Comparison of ENCODE assay signal across 39 mouse cellular contexts in genomic region chr7:106649774-106650173, GRCm38 (mm10). TPM values are rescaled to one million over a fixed set of nuclear protein-coding genes. Genes with fewer than 3 reads are reported as not detected.
"Had no signal": no experiment of that assay in that cellular context is flagged by ENCODE, and none has a peak within 500 bp of the region (broad histone marks: within the 10 kb centered on the region; RNA-seq: fewer than 3 reads in every experiment).

No protein-coding gene starts in this region.

- H3K27me3 ChIP-seq: embryonic facial prominence, embryonic 12.5 days; embryonic facial prominence, embryonic 13.5 days; embryonic facial prominence, embryonic 15.5 days; forebrain, embryonic 12.5 days; forebrain, embryonic 13.5 days; forebrain, embryonic 15.5 days had no signal

- H3K9ac ChIP-seq: embryonic facial prominence, embryonic 12.5 days; embryonic facial prominence, embryonic 13.5 days; embryonic facial prominence, embryonic 15.5 days; forebrain, embryonic 12.5 days; forebrain, embryonic 13.5 days; forebrain, embryonic 15.5 days; forebrain, postnatal 0 days had no signal

- DNase-seq: cerebellum, adult 9-10 months; cerebellum, adult 9-11 months; cerebellum, postnatal 10 days; cerebellum, postnatal 14 days; cerebellum, postnatal 25 days; cerebellum, postnatal 36 days; embryo, embryonic 11 days; forebrain, postnatal 0 days; gastrocnemius, adult 2 months; gastrocnemius, postnatal 10 days; gastrocnemius, postnatal 14 days; gastrocnemius, postnatal 25 days; gastrocnemius, postnatal 36 days; heart, adult 11 months; heart, adult 18-20 months; heart, adult 2 months had no signal

- H3K4me3 ChIP-seq: embryonic facial prominence, embryonic 10.5 days; embryonic facial prominence, embryonic 12.5 days; embryonic facial prominence, embryonic 13.5 days; embryonic facial prominence, embryonic 15.5 days; erythroblast, embryonic 14.5 days; forebrain, embryonic 10.5 days; forebrain, embryonic 12.5 days; forebrain, embryonic 13.5 days; forebrain, embryonic 15.5 days; gastrocnemius, adult 2 months; heart, adult 2 months had no signal

- H3K27ac ChIP-seq: embryonic facial prominence, embryonic 10.5 days; embryonic facial prominence, embryonic 12.5 days; embryonic facial prominence, embryonic 13.5 days; embryonic facial prominence, embryonic 15.5 days; forebrain, embryonic 10.5 days; forebrain, embryonic 12.5 days; forebrain, embryonic 13.5 days; forebrain, embryonic 15.5 days; gastrocnemius, adult 2 months; heart, adult 2 months had no signal

- H3K4me1 ChIP-seq: embryonic facial prominence, embryonic 10.5 days; embryonic facial prominence, embryonic 12.5 days; embryonic facial prominence, embryonic 13.5 days; embryonic facial prominence, embryonic 15.5 days; forebrain, embryonic 10.5 days; forebrain, embryonic 12.5 days; forebrain, embryonic 13.5 days; forebrain, embryonic 15.5 days had no signal

- H3K36me3 ChIP-seq: embryonic facial prominence, embryonic 10.5 days; embryonic facial prominence, embryonic 12.5 days; embryonic facial prominence, embryonic 13.5 days; embryonic facial prominence, embryonic 15.5 days; forebrain, embryonic 10.5 days; forebrain, embryonic 12.5 days; forebrain, embryonic 15.5 days had no signal

- H3K9me3 ChIP-seq: embryonic facial prominence, embryonic 10.5 days; embryonic facial prominence, embryonic 12.5 days; embryonic facial prominence, embryonic 15.5 days; forebrain, embryonic 10.5 days; forebrain, embryonic 12.5 days; forebrain, embryonic 13.5 days; forebrain, embryonic 15.5 days had no signal

RNA-seq across cellular contexts. Expression of gene Olfr693, which starts 30.6 kb away (rescaled TPM):
- total RNA-seq: common myeloid progenitor, adult 5-6 weeks; forebrain, postnatal 0 days; gastrocnemius, adult 18-20 months; gastrocnemius, adult 2 months; gastrocnemius, adult 8-10 months; gastrocnemius, postnatal 10 days; gastrocnemius, postnatal 14 days; gastrocnemius, postnatal 25 days; gastrocnemius, postnatal 36 days; gastrocnemius, postnatal 4 days; granulocyte monocyte progenitor cell, adult 5-6 weeks; heart, adult 18-20 months; heart, adult 2 months; heart, adult 8-10 months had no signal
- polyA plus RNA-seq: cortical plate, adult 2 months; embryonic facial prominence, embryonic 11.5 days; embryonic facial prominence, embryonic 12.5 days; embryonic facial prominence, embryonic 13.5 days; embryonic facial prominence, embryonic 14.5 days; erythroblast, embryonic 14.5 days; forebrain, embryonic 10.5 days; forebrain, embryonic 11.5 days; forebrain, embryonic 12.5 days; forebrain, embryonic 13.5 days; forebrain, embryonic 14.5 days; forebrain, embryonic 15.5 days; forebrain, embryonic 16.5 days; forebrain, postnatal 0 days; frontal cortex, adult 2 months; gonadal fat pad, adult 2 months; heart, adult 2 months had no signal

RNA-seq across cellular contexts. Expression of gene Olfr694, which starts 41.8 kb away (rescaled TPM):
- total RNA-seq: common myeloid progenitor, adult 5-6 weeks; forebrain, postnatal 0 days; gastrocnemius, adult 18-20 months; gastrocnemius, adult 2 months; gastrocnemius, adult 8-10 months; gastrocnemius, postnatal 10 days; gastrocnemius, postnatal 14 days; gastrocnemius, postnatal 25 days; gastrocnemius, postnatal 36 days; gastrocnemius, postnatal 4 days; granulocyte monocyte progenitor cell, adult 5-6 weeks; heart, adult 18-20 months; heart, adult 2 months; heart, adult 8-10 months had no signal
- polyA plus RNA-seq: cortical plate, adult 2 months; embryonic facial prominence, embryonic 10.5 days; embryonic facial prominence, embryonic 11.5 days; embryonic facial prominence, embryonic 12.5 days; embryonic facial prominence, embryonic 13.5 days; embryonic facial prominence, embryonic 14.5 days; embryonic facial prominence, embryonic 15.5 days; erythroblast, embryonic 14.5 days; forebrain, embryonic 10.5 days; forebrain, embryonic 11.5 days; forebrain, embryonic 12.5 days; forebrain, embryonic 13.5 days; forebrain, embryonic 14.5 days; forebrain, embryonic 15.5 days; forebrain, embryonic 16.5 days; forebrain, postnatal 0 days; frontal cortex, adult 2 months; gonadal fat pad, adult 2 months; heart, adult 2 months had no signal
